Mouse (Mus musculus) gastrocnemius, adult 8-10 months (tissue): ENCODE measurements at regions not wholly inside any gene's neighbourhood (a gene's known extent, or its start where the extent isn't known, plus 50 kb on each side); places are given as distances from the start of the nearest gene placed in this dataset.

Source experiments
- DNase-seq, 2 experiments: peaks; one replicate each; pipeline ENCODE4 v3.0.0; 2022; ENCODE audit warnings: low spot score in 2 of 2

DNA sequence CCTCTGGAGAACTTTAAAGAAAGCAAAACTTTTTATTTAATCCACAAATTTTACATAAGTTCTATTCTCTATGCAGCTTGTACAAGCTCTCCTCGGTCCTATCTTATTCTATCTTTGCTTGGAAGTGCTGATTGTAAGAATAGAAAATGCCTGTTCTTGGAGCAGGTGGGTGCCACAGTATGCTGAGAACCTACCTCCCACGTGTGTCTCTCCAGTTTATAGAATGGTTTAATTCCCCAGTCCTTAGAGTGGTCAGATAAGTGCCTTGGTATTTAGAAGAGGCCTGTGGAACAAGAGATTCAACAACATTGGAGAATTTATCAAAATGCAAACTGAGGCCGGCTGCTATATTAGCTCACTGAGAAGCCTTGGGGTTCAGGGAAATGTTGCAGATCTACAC lies 639.2 kb upstream of the Zeb2 start:
- no peak for DNase-seq

DNA sequence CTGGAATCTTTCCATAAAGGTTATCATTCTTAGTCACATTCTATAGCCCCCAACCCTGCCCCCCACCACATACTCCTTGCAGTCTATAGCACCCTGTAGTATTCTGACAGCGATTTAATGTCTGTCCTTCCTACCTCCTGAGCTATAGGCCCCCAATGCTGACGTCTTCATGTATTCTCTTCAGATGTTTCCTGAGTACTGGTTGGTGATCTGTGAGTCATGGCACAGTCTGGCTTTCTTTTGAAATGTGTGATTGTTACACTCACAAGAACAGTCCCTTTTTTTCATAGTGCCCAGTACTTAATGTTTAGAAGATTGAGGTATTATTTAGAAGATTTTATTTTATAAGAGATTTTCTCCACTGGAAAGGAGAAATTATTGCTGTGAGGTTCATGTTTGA lies 634.6 kb upstream of the Zeb2 start:
- no peak for DNase-seq

DNA sequence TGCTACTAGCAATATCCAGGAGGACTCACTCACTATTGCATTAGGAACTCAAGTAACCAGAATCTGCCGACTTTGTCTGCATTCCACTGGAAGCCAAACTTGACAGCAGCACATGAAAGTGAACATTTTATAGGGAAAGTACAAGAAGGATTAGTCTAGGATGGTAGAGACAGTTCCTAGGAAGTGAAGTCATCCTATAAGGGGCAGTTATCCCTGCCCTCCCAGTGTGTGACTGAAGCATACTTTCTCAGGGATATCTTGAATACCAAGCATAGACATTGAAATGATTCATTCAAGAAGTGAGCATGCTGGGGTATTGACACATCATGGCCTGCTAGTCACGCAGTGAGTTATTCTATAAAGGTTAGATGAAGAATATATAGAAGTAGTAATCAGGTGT lies 632.2 kb upstream of the Zeb2 start:
- DNase-seq: no peak

DNA sequence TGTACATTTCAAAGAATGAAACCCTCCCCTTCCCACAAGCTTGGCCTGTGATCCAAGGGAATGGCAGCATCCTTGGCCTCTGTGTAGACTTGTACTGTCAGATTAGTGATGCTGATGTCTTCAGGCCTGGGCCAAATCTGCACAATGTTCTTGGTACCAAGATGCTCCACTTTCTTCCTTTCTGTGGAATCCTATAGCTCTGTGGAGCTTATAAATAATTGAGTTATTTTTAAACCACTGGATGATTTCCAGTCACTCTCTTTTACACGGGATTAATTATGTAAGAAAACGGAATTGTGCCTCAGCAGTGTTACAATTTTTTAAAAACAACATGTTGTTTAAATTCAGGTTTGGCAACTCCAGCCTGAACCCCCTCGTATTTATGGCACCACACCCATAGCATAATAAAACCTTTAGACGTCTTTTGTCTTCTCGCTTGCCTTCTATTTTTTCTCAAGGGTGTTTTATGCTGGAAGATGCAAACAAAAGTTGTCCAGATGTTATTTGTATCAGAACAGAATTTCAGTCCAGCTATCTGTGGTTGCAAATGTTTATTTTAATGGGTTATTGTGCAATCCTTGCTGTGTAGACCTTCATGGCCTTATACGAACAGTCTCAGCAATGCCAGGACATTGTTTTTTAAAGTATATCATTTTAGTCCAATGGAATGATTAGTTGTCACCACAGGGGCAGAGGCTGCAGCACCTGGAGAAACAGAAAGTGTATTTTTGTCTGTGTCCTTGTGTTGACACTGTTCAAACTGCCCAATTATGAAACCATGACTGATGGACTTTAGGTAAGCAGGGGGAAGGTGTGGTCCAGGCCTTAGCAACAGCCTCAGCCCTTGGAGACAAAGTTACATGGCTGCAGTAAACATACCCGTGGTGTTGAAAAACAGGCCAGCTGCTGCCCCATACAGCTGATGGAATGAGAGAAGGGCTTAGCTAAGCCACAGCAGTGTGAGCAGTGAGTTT lies 630.4 kb upstream of the Zeb2 start:
- peak in 1 of 2 experiments; percentile 16 for DNase-seq

DNA sequence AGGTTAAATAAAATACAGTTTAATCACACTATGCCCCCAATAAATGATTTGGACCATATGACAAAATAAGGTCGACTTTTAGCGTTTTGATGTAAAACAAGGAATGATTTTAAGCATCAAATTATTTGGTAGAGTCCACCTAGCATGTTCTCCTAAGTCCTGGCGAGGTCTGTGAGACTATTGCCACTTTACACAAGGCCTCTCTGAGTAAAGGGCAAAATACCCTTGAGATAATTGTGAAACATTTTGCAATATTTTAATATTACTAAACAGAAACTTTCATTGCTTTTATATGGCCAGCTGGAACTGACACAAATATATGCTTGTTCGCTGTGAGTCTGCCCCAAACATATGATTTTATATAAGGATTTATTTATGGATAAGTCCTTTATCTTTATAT lies 629.4 kb upstream of the Zeb2 start:
- no peak for DNase-seq

DNA sequence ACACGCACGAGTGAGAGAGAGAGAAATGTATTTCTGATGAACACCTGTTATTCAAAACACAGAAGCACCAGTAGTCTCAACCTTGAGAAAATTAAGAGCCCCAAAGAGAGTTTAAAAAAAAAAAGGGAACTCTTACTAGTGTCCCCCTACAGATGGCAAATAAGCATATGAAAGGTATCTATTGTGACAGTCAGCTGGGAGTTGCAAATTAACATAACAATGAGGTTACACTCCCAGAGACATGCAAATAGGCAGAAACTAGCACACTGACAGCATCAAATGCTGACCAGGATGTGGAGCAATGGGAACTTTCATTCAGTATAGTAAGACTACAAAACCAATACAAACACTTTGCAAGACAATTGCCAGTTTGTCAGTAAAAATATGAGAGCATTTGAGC lies 619.1 kb upstream of the Zeb2 start:
- no peak for DNase-seq

DNA sequence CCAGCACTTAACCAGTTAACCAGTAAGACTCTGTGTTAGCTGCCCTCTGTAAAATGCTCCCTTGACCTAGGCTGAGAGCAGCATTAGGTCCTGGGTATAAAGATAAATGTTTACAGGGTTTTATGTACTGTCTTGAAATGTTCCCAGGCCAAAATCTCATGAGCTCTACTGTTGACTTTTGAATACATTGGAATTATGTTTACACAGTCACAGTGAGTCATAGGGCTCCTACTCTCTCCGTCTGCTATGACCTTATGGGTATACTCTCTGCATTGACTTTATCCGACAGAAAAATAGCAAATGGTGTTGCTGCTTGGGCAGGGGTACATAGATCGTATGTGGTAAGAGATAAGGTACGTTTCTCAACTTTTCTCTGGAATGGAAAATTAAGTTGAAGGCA lies 596.8 kb upstream of the Zeb2 start:
- no peak for DNase-seq

DNA sequence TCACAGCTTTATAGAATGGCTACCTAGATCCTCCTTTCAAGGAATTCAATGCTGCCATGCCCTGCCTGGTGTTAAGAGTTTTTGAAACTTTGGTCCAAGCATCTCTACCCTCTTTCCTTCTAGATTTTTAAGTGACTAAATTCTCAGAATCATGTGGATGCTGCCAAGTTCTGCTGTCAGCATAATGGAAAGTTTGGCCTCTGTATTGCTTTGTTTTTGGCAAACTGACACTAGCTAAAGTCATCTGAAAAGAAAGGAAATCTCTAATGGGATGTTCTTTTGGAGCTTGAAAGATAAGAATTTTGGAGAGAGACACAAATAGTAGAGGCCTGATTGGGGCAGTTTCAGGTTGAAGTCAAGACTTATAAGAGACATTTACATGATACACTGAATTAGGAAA lies 589.8 kb upstream of the Zeb2 start:
- no peak for DNase-seq

DNA sequence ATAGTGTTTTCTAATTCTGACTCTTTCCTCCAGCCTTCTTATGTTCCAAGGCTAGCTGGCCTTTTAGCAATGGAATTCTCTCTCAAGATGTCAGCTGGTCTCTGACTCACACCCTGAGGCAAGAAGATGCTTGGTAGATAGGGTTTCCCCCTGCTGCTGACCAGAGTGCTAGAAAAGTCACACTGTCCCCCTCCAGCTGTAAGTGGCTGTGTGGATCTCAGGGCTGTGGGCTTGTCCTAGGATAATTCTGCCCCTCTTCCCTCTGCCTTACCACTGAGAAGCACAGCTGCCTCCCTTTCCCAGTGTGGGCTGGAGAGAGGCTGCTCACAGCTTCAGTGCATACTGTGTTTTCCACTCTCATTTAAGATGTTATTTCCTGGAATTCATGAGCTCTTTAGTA lies 585.3 kb upstream of the Zeb2 start:
- DNase-seq: no peak

DNA sequence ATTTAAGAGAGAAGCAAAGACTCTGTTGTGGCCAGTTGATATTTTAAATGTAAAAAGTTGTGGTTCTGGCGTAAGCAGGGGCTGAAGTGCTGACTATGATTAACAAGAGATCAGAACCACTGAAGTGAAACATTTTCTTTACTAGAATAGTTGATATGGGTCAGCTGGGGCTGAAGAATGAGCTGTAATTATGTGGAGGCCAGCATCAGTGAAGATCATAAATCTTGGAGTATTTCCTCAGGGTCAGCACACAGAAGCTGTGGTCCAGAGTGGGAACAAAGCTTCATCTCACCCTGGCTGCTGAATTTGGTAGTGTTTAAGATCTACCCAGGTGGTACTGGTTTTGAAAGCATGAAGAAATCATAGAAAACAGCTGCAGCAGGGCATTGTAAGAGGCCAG lies 583.4 kb upstream of the Zeb2 start:
- DNase-seq: no peak

DNA sequence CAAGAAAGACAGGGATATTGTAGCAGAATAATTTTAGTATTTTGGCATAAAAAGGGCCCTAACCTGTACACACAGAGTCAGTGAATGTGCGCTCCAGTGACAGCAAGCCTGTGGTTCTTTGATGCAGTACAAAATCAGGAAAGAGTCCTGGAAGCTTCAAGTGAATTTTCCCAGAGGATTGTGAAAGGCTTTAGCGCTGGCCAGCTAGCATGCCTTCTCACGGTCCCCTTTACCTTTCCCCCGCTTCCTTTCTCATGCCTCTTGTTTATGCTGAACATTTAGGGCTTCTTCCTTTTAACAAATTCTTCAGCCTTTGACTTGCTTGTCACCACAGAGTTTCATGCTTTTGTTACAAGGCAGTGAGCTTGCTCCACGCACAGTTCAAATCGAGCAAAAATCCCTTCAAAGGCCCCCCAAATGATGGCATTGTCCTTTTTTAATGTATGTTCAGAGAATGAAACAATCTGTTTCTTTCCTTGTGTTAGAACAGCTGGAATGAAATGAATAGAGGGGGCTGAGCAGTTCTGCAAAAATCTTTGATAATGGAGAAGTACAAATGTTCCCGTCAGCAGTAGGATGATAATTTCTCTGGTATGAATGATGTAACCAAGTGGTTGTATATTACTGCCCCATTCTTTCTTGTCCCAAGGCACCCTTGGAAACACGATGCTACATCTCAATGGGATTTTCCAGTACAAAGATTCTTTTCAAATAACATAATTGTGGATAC lies 576.3 kb upstream of the Zeb2 start:
- no peak for DNase-seq

DNA sequence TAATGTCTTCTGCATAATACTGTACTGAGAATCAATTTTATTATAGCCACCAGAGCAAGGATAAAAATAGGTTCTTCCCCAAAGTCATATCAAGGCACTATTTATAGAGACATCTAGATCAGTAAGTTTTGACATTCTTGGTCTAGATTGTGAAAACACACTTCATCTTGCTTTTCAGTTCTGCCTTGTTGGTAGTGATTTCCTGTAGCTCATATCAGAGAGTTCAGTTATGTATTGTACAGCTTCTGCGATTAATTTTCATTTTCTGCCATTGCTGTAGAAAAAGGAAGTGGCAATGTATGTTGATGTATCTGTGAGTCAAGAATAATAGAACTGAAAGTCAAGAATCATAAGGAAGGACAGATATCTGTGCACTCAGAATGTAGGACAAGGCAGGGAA lies 575.6 kb upstream of the Zeb2 start:
- no peak for DNase-seq

DNA sequence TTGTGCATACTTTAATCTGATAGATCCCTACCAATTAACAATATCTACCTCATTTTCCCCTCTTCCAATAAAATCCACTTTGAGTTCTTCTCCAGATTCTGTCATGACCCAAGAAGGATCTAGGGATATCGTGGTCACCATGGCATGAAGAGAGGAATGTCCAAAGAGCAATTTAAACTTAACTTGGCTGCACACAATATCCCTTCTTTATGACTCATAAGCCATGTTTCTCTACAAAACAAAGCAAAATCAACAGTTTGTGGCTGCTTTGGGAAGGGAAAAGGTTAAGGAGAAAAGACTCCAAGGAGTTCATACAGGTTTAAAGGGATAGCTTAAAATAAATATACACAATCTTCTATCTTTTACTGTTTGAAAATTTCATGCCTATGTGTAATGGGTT lies 571.8 kb upstream of the Zeb2 start:
- no peak for DNase-seq

DNA sequence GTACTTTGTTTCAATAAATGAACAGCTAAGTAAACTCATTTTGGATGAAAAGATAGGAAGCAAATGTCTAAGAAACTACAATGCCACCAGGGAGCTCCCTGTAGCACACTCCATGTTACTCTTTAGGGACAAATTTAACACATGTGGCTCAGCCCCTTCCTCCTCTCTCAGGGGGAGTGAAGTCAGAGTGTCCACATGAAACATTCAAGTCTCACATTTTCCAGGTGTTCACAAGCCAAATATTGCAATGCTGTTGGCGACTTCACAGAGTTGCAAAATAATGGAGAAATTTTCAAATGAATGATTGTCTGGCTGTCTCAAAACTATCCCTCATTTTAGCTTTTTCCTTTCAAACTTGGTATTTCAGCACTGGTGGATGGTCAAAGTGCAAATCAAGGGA lies 564.1 kb upstream of the Zeb2 start:
- DNase-seq: peak in 1 of 2 experiments; percentile 4

DNA sequence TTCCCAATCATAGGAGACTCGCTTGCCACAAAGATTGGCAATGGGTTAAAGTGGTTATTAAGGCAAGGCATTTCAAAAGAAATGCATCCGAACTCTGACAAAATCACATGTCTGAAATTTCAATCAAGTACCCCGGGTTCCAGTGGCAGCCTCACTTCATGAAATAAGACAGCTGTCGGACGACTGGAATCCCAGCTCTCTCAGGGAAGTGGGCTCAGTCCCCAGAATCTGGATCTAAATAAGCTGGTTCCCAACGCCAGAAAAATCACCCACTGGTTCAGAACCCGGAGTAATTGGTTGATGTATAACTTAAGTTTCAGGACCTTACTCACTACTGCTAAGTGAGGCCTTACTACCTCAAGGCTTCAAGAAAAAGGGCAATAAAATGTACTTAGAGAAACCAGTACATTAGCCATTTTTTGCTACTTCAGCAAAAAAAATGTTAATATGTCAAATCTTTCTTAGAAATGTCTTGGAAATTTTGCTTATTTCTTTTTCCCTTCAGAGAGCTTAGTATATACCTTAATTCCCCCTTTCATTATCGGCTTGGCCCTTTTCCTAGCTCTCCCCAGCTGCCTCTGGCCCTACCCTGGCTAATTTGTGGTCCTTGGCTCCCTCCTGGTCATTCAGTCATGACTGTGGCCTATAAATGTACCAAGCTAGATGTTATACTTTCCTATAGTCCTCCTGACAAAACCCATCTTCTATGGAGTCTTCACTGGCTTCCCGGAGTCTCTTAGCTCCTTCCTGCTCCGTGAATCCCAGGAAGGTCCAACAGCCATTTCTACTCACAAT lies 562.1 kb upstream of the Zeb2 start:
- no peak for DNase-seq

DNA sequence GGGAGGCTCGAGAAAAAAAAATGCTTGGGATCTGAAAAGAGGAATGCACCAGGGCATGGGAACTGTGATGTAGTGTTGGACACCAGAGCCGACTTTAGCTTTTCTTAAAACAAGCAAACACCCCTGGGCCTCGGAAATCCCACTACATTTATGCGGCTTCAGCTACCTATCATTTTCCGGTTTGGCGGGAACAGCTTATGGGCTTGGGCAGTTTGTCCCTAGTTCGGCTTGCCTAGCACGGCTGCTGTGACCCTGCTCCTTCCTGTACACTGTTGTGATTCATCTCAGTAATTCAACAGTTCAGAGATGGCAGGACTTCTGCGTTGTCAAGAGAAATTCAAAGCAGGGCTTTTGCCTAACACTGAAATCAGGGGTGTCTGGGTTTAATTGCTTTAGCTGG lies 561.5 kb upstream of the Zeb2 start:
- no peak for DNase-seq

DNA sequence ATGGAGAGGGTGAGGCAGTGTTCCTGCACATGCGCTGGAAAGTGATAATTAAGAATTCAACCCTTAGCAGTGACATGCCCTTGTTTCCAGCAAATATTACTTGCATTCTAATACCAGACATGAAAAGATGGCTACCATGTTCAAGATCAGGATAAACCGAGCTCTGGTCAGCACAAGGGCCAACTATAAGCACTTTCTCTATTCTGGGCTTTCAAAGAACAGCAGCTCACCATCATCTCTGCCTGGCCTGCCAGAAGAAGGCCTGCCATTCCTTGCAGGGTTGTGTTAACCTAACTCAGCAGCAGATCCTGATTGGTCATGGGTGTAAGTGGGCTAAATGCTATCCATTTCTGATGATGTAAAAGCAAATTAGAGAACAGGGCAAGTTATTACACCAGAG lies 558.6 kb upstream of the Zeb2 start:
- DNase-seq: no peak

DNA sequence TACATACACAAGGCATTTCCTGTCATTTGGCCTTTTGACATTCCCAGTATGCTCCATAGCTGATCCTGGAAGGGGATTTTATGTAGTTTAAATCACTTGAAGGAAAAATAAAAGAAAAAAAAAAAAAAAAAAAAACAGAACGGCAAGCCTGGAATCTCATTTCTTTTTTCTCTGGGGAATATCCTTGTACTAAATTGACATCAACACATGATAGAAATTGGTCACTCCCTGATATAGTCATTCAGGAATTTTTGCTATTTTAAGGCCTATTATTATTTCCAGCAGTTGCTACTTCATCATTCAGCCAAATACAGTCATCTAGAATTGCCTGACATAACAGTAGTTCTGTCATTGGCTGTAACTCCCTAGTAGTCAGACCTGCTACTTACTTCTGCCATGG lies 538.8 kb upstream of the Zeb2 start:
- DNase-seq: no peak

DNA sequence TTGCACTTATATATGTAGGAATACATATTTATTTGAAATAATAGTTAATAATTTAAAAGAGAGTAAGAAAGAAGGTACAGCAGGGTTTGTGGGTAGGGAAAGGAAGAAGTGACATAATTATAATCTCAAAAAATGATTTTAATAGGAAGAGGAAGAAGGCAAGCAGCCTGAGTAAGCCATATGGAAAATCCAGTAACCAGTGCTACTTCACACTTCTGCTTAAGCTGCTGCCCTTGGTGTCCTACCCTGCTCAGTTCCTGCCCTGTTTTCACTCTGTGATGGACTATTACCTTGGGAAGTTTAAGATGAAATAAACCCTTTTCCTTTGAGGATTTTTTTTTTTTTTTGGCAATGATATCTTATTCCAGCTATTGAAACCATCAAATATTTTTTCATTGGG lies 537.5 kb upstream of the Zeb2 start:
- no peak for DNase-seq

DNA sequence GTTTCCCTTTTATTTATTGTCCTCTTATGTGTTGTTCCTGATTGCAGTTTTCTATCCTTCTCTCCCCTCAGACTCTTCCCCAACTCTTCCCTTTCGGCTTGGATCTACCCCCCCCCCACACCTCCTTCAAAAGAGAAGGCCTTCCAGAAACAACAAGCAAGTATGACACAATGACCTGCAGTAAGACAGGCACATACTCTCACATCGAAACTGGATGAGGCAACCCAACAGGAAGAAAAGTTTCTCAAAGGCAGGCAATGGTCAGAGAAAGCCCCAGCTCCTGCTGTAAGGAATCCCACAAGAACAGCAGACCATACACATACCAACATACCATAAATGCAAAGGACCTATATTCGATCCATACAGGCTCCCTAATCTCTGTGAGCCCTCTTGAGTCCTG lies 535.8 kb upstream of the Zeb2 start:
- DNase-seq: no peak

DNA sequence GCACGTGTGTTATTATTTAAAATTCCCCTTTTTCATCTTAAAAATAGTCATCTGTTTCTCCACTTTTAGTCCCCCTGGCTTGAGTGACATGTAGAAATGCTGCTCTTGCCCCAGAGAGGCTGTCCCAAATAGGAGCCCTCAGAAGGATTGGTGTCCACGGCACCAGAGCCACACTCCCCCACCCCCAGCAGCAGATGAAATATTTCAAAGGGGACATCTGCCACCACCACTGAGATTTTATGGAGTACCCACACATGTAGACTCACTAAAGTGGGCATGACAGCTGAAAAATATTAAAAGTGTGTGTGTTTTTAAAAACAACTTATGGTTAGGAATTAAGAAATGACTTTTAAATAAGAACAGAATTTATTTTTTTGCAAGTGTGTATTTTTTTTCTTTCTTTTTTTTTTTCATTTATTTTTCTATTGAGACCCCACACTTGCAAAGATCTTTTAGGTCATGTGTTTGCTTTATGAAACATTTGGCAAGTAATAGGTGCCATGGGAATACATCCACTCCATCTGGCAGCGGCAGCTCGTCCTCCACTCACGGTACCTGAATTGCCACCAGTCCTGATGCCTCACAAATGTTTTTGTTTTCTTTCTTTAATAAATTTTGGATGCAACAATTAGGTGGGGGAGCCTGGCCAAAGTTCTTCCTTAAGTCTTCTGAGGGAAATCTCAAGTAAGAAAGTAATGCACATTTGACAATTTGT lies 533.2 kb upstream of the Zeb2 start:
- DNase-seq: no peak
